12 mouse cellular contexts compared by ENCODE assay signal in genomic region chr2:70092665-70093064, GRCm38 (mm10). TPM values are rescaled to one million over a fixed set of nuclear protein-coding genes. Genes with fewer than 3 reads are reported as not detected.
DNase-seq lines count a peak whose midpoint lies in the region; ATAC-seq and TF ChIP-seq lines count a peak whose summit lies in the region.
"Had no signal": no experiment of that assay in that cellular context is flagged by ENCODE, and none has a peak within 500 bp of the region (broad histone marks: within the 10 kb centered on the region; RNA-seq: fewer than 3 reads in every experiment).

No protein-coding gene starts in this region.

- H3K27ac ChIP-seq in bone marrow, adult 2 months (ENCODE audit: control insufficient read depth, insufficient read depth, low read depth, low read length, poor library complexity), result peak overlapping the region; percentile 54; the same call in 1 of the 2 replicates
- H3K27ac ChIP-seq in stomach, postnatal 0 days (replicated peaks), result no peak overlapping the region
- no peak overlapping the region for H3K27ac ChIP-seq in forebrain, embryonic 10.5 days
- H3K27ac ChIP-seq: liver, embryonic 15.5 days had no signal

- no peaks in the 10 kb centered on the region for H3K9me3 ChIP-seq in stomach, postnatal 0 days (ENCODE audit: control insufficient read depth, low read length)
- no peaks in the 10 kb centered on the region for H3K9me3 ChIP-seq in forebrain, embryonic 10.5 days
- H3K9me3 ChIP-seq: liver, embryonic 15.5 days had no signal

- H3K27me3 ChIP-seq in stomach, postnatal 0 days (ENCODE audit: control insufficient read depth, insufficient read depth, low read length), result no peaks in the 10 kb centered on the region
- no peaks in the 10 kb centered on the region for H3K27me3 ChIP-seq in forebrain, embryonic 10.5 days (ENCODE audit: poor library complexity, severe bottlenecking)
- H3K27me3 ChIP-seq: liver, embryonic 15.5 days had no signal

- ATAC-seq in stomach, postnatal 0 days (ENCODE audit: low FRiP score, low TSS enrichment), result no peak

- no peak for TF ChIP-seq POLR2A in bone marrow, adult 2 months (IDR thresholded peaks at IDR 0.05; ENCODE audit: borderline replicate concordance, control insufficient read depth, low read depth, low read length)

- peak; percentile 1 to 27 for DNase-seq in thymus, adult 18-20 months
- DNase-seq in thymus, postnatal 10 days (ENCODE audit: low spot score in 2 of 2), result no peak
- peak; percentile 31 for DNase-seq in naive thymus-derived CD4-positive, alpha-beta T cell, adult 2 months (ENCODE audit: low read depth)
- DNase-seq in stomach, postnatal 0 days (ENCODE audit: low spot score), result peak; percentile 8
- DNase-seq in adrenal gland, postnatal 14 days, result no peak
- DNase-seq in kidney, adult 8-10 months, result no peak
- no peak for DNase-seq in forebrain, embryonic 10.5 days (ENCODE audit: extremely low spot score, low spot score)
- DNase-seq: cerebellum, adult 8-10 months; kidney, adult 2 months had no signal

- WGBS in bone marrow, adult 2 months, result 3% methylated on average over 3 of the region's 3 CpGs
- WGBS in stomach, postnatal 0 days, result 54% methylated on average over 3 of the region's 3 CpGs
- WGBS in forebrain, embryonic 10.5 days, result 46% methylated on average over 3 of the region's 3 CpGs

- H3K4me2 ChIP-seq in stomach, postnatal 0 days (replicated peaks; ENCODE audit: low read depth), result no peak overlapping the region
- H3K4me2 ChIP-seq: liver, embryonic 15.5 days; midbrain, embryonic 11.5 days had no signal

- H3K36me3 ChIP-seq in stomach, postnatal 0 days (ENCODE audit: control insufficient read depth, insufficient read depth, low read length), result no peaks in the 10 kb centered on the region
- no peaks in the 10 kb centered on the region for H3K36me3 ChIP-seq in forebrain, embryonic 10.5 days (replicated peaks)
- H3K36me3 ChIP-seq: liver, embryonic 15.5 days had no signal

- TF ChIP-seq CTCF in bone marrow, adult 2 months (IDR thresholded peaks at IDR 0.05; ENCODE audit: control insufficient read depth, insufficient read depth, low read length), result no peak
- no peak for TF ChIP-seq CTCF in stomach, postnatal 0 days (IDR thresholded peaks at IDR 0.05; ENCODE audit: low read depth)

- H3K9ac ChIP-seq in stomach, postnatal 0 days (ENCODE audit: low read length), result no peak overlapping the region
- H3K9ac ChIP-seq: liver, embryonic 15.5 days had no signal

- H3K4me1 ChIP-seq in bone marrow, adult 2 months (ENCODE audit: control insufficient read depth, insufficient read depth, low read length), result peaks cover 5% of the 10 kb centered on the region
- H3K4me1 ChIP-seq in stomach, postnatal 0 days (replicated peaks; ENCODE audit: control insufficient read depth, insufficient read depth), result no peaks in the 10 kb centered on the region
- H3K4me1 ChIP-seq in forebrain, embryonic 10.5 days, result peaks cover 10% of the 10 kb centered on the region
- H3K4me1 ChIP-seq: liver, embryonic 15.5 days had no signal

- no peak for TF ChIP-seq EP300 in stomach, postnatal 0 days (optimal IDR thresholded peaks at IDR 0.05)

- H3K4me3 ChIP-seq in bone marrow, adult 2 months (replicated peaks; ENCODE audit: control insufficient read depth, low read depth, low read length), result no peak overlapping the region
- no peak overlapping the region for H3K4me3 ChIP-seq in stomach, postnatal 0 days (ENCODE audit: low read depth, low read length)
- H3K4me3 ChIP-seq in forebrain, embryonic 10.5 days, result no peak overlapping the region
- H3K4me3 ChIP-seq: liver, embryonic 15.5 days had no signal

RNA-seq across cellular contexts. Expression of gene Myo3b, which starts 53.7 kb away (rescaled TPM):
- polyA plus RNA-seq in bone marrow, adult 2 months (2011; ENCODE audit: insufficient read depth, insufficient read length, low replicate concordance, missing spikeins), result not detected in 2 replicates
- polyA plus RNA-seq in stomach, postnatal 0 days (2015; fragmentation: Nextera tagmentation; extraction: Ambion mirVana), result 0.21 and 0.42 TPM in 2 replicates
- not detected in 2 replicates for total RNA-seq in adrenal gland, postnatal 14 days (2021)
- not detected in 2 replicates for polyA plus RNA-seq in forebrain, embryonic 10.5 days (2016; fragmentation: Nextera tagmentation; extraction: Ambion mirVana)
- polyA plus RNA-seq: liver, embryonic 15.5 days; midbrain, embryonic 11.5 days had no signal

Comparison
In these comparisons a context has a peak if more than half of its experiments do, and no peak if none do; other contexts are left out.
1. DNase-seq: peak in thymus, adult 18-20 months (2 of 2), naive thymus-derived CD4-positive, alpha-beta T cell, adult 2 months (single experiment) and stomach, postnatal 0 days (single experiment); none in thymus, postnatal 10 days (0 of 2), adrenal gland, postnatal 14 days (single experiment), kidney, adult 8-10 months (0 of 2) and forebrain, embryonic 10.5 days (single experiment).